10 mouse cellular contexts compared by ENCODE assay signal in genomic region chr12:75766395-75766794, GRCm38 (mm10). TPM values are rescaled to one million over a fixed set of nuclear protein-coding genes. Genes with fewer than 3 reads are reported as not detected.
DNase-seq lines count a peak whose midpoint lies in the region; ATAC-seq and TF ChIP-seq lines count a peak whose summit lies in the region.
"Had no signal": no experiment of that assay in that cellular context is flagged by ENCODE, and none has a peak within 500 bp of the region (broad histone marks: within the 10 kb centered on the region; RNA-seq: fewer than 3 reads in every experiment).

No protein-coding gene starts in this region.

- peak overlapping the region; percentile 83 for H3K27ac ChIP-seq in kidney, adult 2 months (ENCODE audit: insufficient read depth, low read depth, low read length)
- peak overlapping the region; percentile 74 for H3K27ac ChIP-seq in heart, embryonic 12.5 days (ENCODE audit: poor library complexity, severe bottlenecking)
- no peak overlapping the region for H3K27ac ChIP-seq in midbrain, embryonic 16.5 days (ENCODE audit: low read length)
- H3K27ac ChIP-seq: hindbrain, embryonic 14.5 days; limb, embryonic 15.5 days had no signal

- H3K4me2 ChIP-seq in heart, embryonic 12.5 days, result no peak overlapping the region
- H3K4me2 ChIP-seq in midbrain, embryonic 16.5 days (ENCODE audit: low read length), result no peak overlapping the region
- H3K4me2 ChIP-seq: hindbrain, embryonic 14.5 days; limb, embryonic 15.5 days had no signal

- WGBS in kidney, adult 2 months, result 45% methylated on average over 6 of the region's 6 CpGs
- WGBS in heart, embryonic 12.5 days, result 52% methylated on average over 6 of the region's 6 CpGs
- 63% methylated on average over 6 of the region's 6 CpGs for WGBS in midbrain, embryonic 16.5 days

- H3K36me3 ChIP-seq in kidney, adult 2 months (ENCODE audit: control insufficient read depth, insufficient read depth, low read length), result no peaks in the 10 kb centered on the region
- no peaks in the 10 kb centered on the region for H3K36me3 ChIP-seq in heart, embryonic 12.5 days
- no peaks in the 10 kb centered on the region for H3K36me3 ChIP-seq in midbrain, embryonic 16.5 days (ENCODE audit: control insufficient read depth, insufficient read depth, low read length)
- H3K36me3 ChIP-seq: limb, embryonic 15.5 days had no signal

- H3K9me3 ChIP-seq in heart, embryonic 12.5 days (replicated peaks), result no peaks in the 10 kb centered on the region
- H3K9me3 ChIP-seq in midbrain, embryonic 16.5 days (replicated peaks; ENCODE audit: control insufficient read depth, low read length, poor library complexity, severe bottlenecking), result no peaks in the 10 kb centered on the region
- H3K9me3 ChIP-seq: limb, embryonic 15.5 days had no signal

- no peaks in the 10 kb centered on the region for H3K27me3 ChIP-seq in kidney, adult 2 months (replicated peaks; ENCODE audit: control insufficient read depth, insufficient read depth, low read length)
- no peaks in the 10 kb centered on the region for H3K27me3 ChIP-seq in heart, embryonic 12.5 days (replicated peaks)
- no peaks in the 10 kb centered on the region for H3K27me3 ChIP-seq in midbrain, embryonic 16.5 days (ENCODE audit: control insufficient read depth, insufficient read depth, low read depth, low read length)
- H3K27me3 ChIP-seq: limb, embryonic 15.5 days had no signal

- TF ChIP-seq POLR2A in kidney, adult 2 months (IDR thresholded peaks at IDR 0.05; ENCODE audit: low read depth, low read length), result no peak

- no peak for ATAC-seq in heart, embryonic 12.5 days (ENCODE audit: insufficient number of reproducible peaks, low FRiP score)
- ATAC-seq in midbrain, embryonic 16.5 days, result no peak

- DNase-seq in kidney, adult 2 months, result peak; percentile 49
- DNase-seq in kidney, adult 8-10 months, result no peak
- peak; percentile 3 for DNase-seq in Muller cell, postnatal 12 days (ENCODE audit: inconsistent ontology term)
- DNase-seq in kidney, postnatal 4 days, result peak; percentile 16 to 24
- DNase-seq in cerebellum, postnatal 14 days, result no peak

- H3K4me3 ChIP-seq in kidney, adult 2 months (ENCODE audit: insufficient read depth, low read depth, low read length), result no peak overlapping the region
- no peak overlapping the region for H3K4me3 ChIP-seq in heart, embryonic 12.5 days
- H3K4me3 ChIP-seq in midbrain, embryonic 16.5 days (ENCODE audit: low read depth, low read length), result no peak overlapping the region
- H3K4me3 ChIP-seq: erythroblast, embryonic 14.5 days; limb, embryonic 15.5 days had no signal

- no peak overlapping the region for H3K9ac ChIP-seq in heart, embryonic 12.5 days
- no peak overlapping the region for H3K9ac ChIP-seq in midbrain, embryonic 16.5 days (ENCODE audit: low read depth, low read length)
- H3K9ac ChIP-seq: hindbrain, embryonic 14.5 days; limb, embryonic 15.5 days had no signal

- no peak for TF ChIP-seq CTCF in kidney, adult 2 months (conservative IDR thresholded peaks at IDR 0.05; ENCODE audit: insufficient read depth, insufficient read length, low read depth, low read length)

- H3K4me1 ChIP-seq in kidney, adult 2 months (ENCODE audit: control insufficient read depth, insufficient read depth, low read length), result no peaks in the 10 kb centered on the region; the same call in 1 of the 2 replicates
- peaks cover 24% of the 10 kb centered on the region for H3K4me1 ChIP-seq in heart, embryonic 12.5 days (replicated peaks)
- H3K4me1 ChIP-seq in midbrain, embryonic 16.5 days (ENCODE audit: control insufficient read depth, insufficient read depth, low read length), result no peaks in the 10 kb centered on the region

RNA-seq across cellular contexts. Expression of gene Sgpp1, which starts 30.9 kb away (rescaled TPM):
- 77.7 and 78.3 TPM in 2 replicates for polyA plus RNA-seq in kidney, adult 2 months (2012; rRNA removed)
- 24.0 and 25.4 TPM in 2 replicates for polyA plus RNA-seq in heart, embryonic 12.5 days (2016; fragmentation: Nextera tagmentation; extraction: Ambion mirVana)
- polyA plus RNA-seq in midbrain, embryonic 16.5 days (2015; fragmentation: Nextera tagmentation; extraction: Ambion mirVana), result 10.9 and 12.0 TPM in 2 replicates

RNA-seq across cellular contexts. Expression of gene Syne2, which starts 51.5 kb away (rescaled TPM):
- polyA plus RNA-seq in kidney, adult 2 months (2012; rRNA removed), result 54.5 and 68.4 TPM in 2 replicates
- polyA plus RNA-seq in heart, embryonic 12.5 days (2016; fragmentation: Nextera tagmentation; extraction: Ambion mirVana), result 63.7 and 65.4 TPM in 2 replicates
- 41.4 and 51.6 TPM in 2 replicates for polyA plus RNA-seq in midbrain, embryonic 16.5 days (2015; fragmentation: Nextera tagmentation; extraction: Ambion mirVana)
- polyA plus RNA-seq: erythroblast, embryonic 14.5 days had no signal

Comparison
In these comparisons a context has a peak if more than half of its experiments do, and no peak if none do; other contexts are left out.
1. DNase-seq: peak in kidney, adult 2 months (single experiment), Muller cell, postnatal 12 days (single experiment) and kidney, postnatal 4 days (2 of 2); none in kidney, adult 8-10 months (0 of 2) and cerebellum, postnatal 14 days (0 of 2).